27 mouse cellular contexts compared by ENCODE assay signal in genomic region chr5:34593202-34593727, GRCm38 (mm10). TPM values are rescaled to one million over a fixed set of nuclear protein-coding genes. Genes with fewer than 3 reads are reported as not detected.
A peak's percentile ranks its signal among the peaks of the same experiment; 100 is the strongest.
DNase-seq lines count a peak whose midpoint lies in the region; TF ChIP-seq lines count a peak whose summit lies in the region.
"Had no signal": no experiment of that assay in that cellular context is flagged by ENCODE, and none has a peak within 500 bp of the region (broad histone marks: within the 10 kb centered on the region; RNA-seq: fewer than 3 reads in every experiment).

No protein-coding gene starts in this region.

- peak; percentile 72 for DNase-seq in heart, adult 11 months
- no peak for DNase-seq in heart, adult 9 months (ENCODE audit: low spot score in 2 of 2)
- DNase-seq in ES-CJ7 (ENCODE audit: low read depth, low spot score) (peak; percentile 89), ES-E14 (ENCODE audit: low read depth, low spot score) (peak; percentile 54)
- no peak for DNase-seq in layer of hippocampus, postnatal 25 days (ENCODE audit: extremely low spot score in 1 of 2, low spot score in 1 of 2)
- no peak for DNase-seq in layer of hippocampus, adult 11-12 months (ENCODE audit: low spot score)
- DNase-seq: adrenal gland, adult 8-10 months; adrenal gland, postnatal 25 days; cerebellum, adult 11-12 months; cerebellum, adult 8-10 months; cerebellum, postnatal 10 days; cerebellum, postnatal 36 days; embryo, embryonic 11 days; gastrocnemius, postnatal 25 days; heart, adult 2 months; heart, postnatal 10 days; heart, postnatal 36 days; kidney, adult 18-20 months had no signal

- H3K27ac ChIP-seq in ES-E14 (ENCODE audit: insufficient read depth, low read depth, low read length, poor library complexity, severe bottlenecking) = peak overlapping the region; percentile 44; the same call in 1 of the 2 replicates
- H3K27ac ChIP-seq: embryonic facial prominence, embryonic 10.5 days; embryonic facial prominence, embryonic 13.5 days; forebrain, embryonic 15.5 days; heart, adult 2 months; heart, embryonic 15.5 days; hindbrain, embryonic 14.5 days; hindbrain, postnatal 0 days had no signal

- H3K36me3 ChIP-seq in ES-E14 (ENCODE audit: control insufficient read depth, insufficient read depth, low read length, poor library complexity, severe bottlenecking) = no peaks in the 10 kb centered on the region

- H3K9ac ChIP-seq in ES-E14 (ENCODE audit: insufficient read depth, low read depth, low read length, poor library complexity, severe bottlenecking) = no peak overlapping the region; the same call in 1 of the 2 replicates
- H3K9ac ChIP-seq: embryonic facial prominence, embryonic 13.5 days; forebrain, embryonic 15.5 days; heart, embryonic 12.5 days; heart, embryonic 15.5 days; hindbrain, embryonic 14.5 days had no signal

- in situ Hi-C loops in ES-E14 (cut with MboI; ENCODE audit: low sequenced_read_pairs in 2 of 2, unreplicated experiment in 2 of 2) = no loop called here

- H3K4me3 ChIP-seq in ES-E14 (ENCODE audit: insufficient read depth in 1 of 2, low read depth in 1 of 2, low read length in 2 of 2, poor library complexity in 1 of 2, severe bottlenecking in 1 of 2) = no peak overlapping the region
- H3K4me3 ChIP-seq: embryonic facial prominence, embryonic 10.5 days; embryonic facial prominence, embryonic 13.5 days; erythroblast, embryonic 14.5 days; forebrain, embryonic 15.5 days; heart, adult 2 months; heart, embryonic 12.5 days; heart, embryonic 15.5 days had no signal

- H3K9me3 ChIP-seq in ES-E14 (ENCODE audit: control insufficient read depth, insufficient read depth, low read depth, low read length) = no peaks in the 10 kb centered on the region
- H3K9me3 ChIP-seq: embryonic facial prominence, embryonic 10.5 days; embryonic facial prominence, embryonic 13.5 days; forebrain, embryonic 15.5 days; G1E; heart, embryonic 12.5 days; heart, embryonic 15.5 days had no signal

- H3K4me1 ChIP-seq in ES-E14 (ENCODE audit: control insufficient read depth in 2 of 2, insufficient read depth in 2 of 2, low read length in 2 of 2, poor library complexity in 1 of 2) = peaks cover 12 to 21% of the 10 kb centered on the region in 2 experiments

TF ChIP-seq in ES-E14, 5 proteins besides CTCF, POLR2A, EP300 and RAD21:
- no peak for TF ChIP-seq MAFK (IDR thresholded peaks at IDR 0.05; ENCODE audit: insufficient read depth, low read depth, low read length)
- TF ChIP-seq ZNF384 (IDR thresholded peaks at IDR 0.05; ENCODE audit: low read depth, low read length) = no peak
- no peak for TF ChIP-seq ZC3H11A (IDR thresholded peaks at IDR 0.05; ENCODE audit: borderline replicate concordance, low read depth, low read length)
- no peak for TF ChIP-seq HCFC1 (IDR thresholded peaks at IDR 0.05; ENCODE audit: borderline replicate concordance, insufficient read depth, low read length)
- no peak for TF ChIP-seq CHD2 (IDR thresholded peaks at IDR 0.05; ENCODE audit: low read depth, low read length)

RNA-seq across cellular contexts. Expression of gene Add1, which starts 19.8 kb away (rescaled TPM):
- 57.5 and 78.4 TPM in 2 replicates for total RNA-seq in ES-E14 (2012; rRNA removed)
- total RNA-seq in layer of hippocampus, postnatal 25 days (2021) = 100 to 1,000 TPM; 452 to 468 TPM

RNA-seq across cellular contexts. Expression of gene Mfsd10, which starts 43.7 kb away (rescaled TPM):
- total RNA-seq in ES-E14 (2012; rRNA removed) = 192 and 348 TPM in 2 replicates
- 10 to 100 TPM; 38.2 to 42.7 TPM for total RNA-seq in layer of hippocampus, postnatal 25 days (2021)

Comparison
In these comparisons a context has a peak if more than half of its experiments do, and no peak if none do; other contexts are left out.
1. DNase-seq: peak in heart, adult 11 months (single experiment), ES-CJ7 (single experiment) and ES-E14 (single experiment); none in heart, adult 9 months (0 of 2), layer of hippocampus, postnatal 25 days (0 of 2) and layer of hippocampus, adult 11-12 months (single experiment).